Mouse (Mus musculus) heart, embryonic 15.5 days (tissue): Measurements from ENCODE around the gene Clec16a. TPM values are rescaled to one million over a fixed set of nuclear protein-coding genes. Genes with fewer than 3 reads are reported as not detected.

Source experiments
- ATAC-seq: fragments of 200-750 bp; cut with Nextera tagmentation; replicated peaks from 2 replicates; pipeline ENCODE4 v1.8.0; 2017; ENCODE audit warnings: low read depth, moderate TSS enrichment; ENCODE audit not compliant: insufficient number of reproducible peaks, insufficient read depth, low FRiP score
- H3K27ac ChIP-seq: fragments of 300-500 bp; sonication (generic); 2 replicates; pipeline ENCODE4 v1.5.1; 2015; ENCODE audit warnings: mild to moderate bottlenecking, inconsistent platforms
- H3K27me3 ChIP-seq: fragments of 300-500 bp; sonication (generic); 2 replicates; pipeline ENCODE4 v1.6.1; 2015; ENCODE audit warnings: inconsistent platforms
- H3K36me3 ChIP-seq: fragments of 300-500 bp; sonication (generic); 2 replicates; pipeline ENCODE4 v1.6.1; 2015; ENCODE audit warnings: mild to moderate bottlenecking, inconsistent platforms
- H3K4me1 ChIP-seq: fragments of 300-500 bp; sonication (generic); replicated peaks from 2 replicates; pipeline ENCODE4 v1.6.1; 2015; ENCODE audit warnings: inconsistent platforms
- H3K4me2 ChIP-seq: fragments of 300-500 bp; sonication (generic); 2 replicates; pipeline ENCODE4 v1.6.1; 2015; ENCODE audit warnings: inconsistent platforms, mild to moderate bottlenecking, moderate library complexity
- H3K4me3 ChIP-seq: fragments of 300-500 bp; sonication (generic); 2 replicates; pipeline ENCODE4 v1.5.1; 2015; ENCODE audit warnings: mild to moderate bottlenecking, inconsistent platforms
- H3K9ac ChIP-seq: fragments of 300-500 bp; sonication (generic); 2 replicates; pipeline ENCODE4 v1.6.1; 2015; ENCODE audit warnings: mild to moderate bottlenecking, inconsistent platforms
- H3K9me3 ChIP-seq: fragments of 300-500 bp; sonication (generic); replicated peaks from 2 replicates; pipeline ENCODE4 v1.6.1; 2016; ENCODE audit warnings: inconsistent platforms
- WGBS: fragments of 180-500 bp; shearing (Covaris S2); methylation state at CpG from one replicate; pipeline ENCODE4 v1.1.7; 2015; ENCODE audit warnings: mixed read lengths; 5-methylcytosine and 5-hydroxymethylcytosine counted together
- polyA plus RNA-seq: library from polyadenylated mRNA; unstranded; fragments of >200 nt; fragmentation: Nextera tagmentation; extraction: Ambion mirVana; gene quantifications from 2 replicates; pipeline ENCODE4 v1.2.1, GENCODE M21; 2015

Gene Clec16a
- polyA plus RNA-seq, 1 experiment from 2014 or later = 30.4 TPM

- 61% methylated on average over 8 of the region's 8 CpGs for WGBS
Observed at GRCm38 (mm10) chr16:10683193-10684000, 138.3 kb downstream of the Clec16a start.

GRCm38 (mm10) chr16:10689748-10690318 lies 144.7 kb downstream of the Clec16a start:
- WGBS = 33% methylated on average over 6 of the region's 6 CpGs
- Histone ChIP-seq H3K4me2 (peak overlapping the region; percentile 16), H3K9ac (no peak overlapping the region), H3K27ac (peak overlapping the region; percentile 89), H3K36me3 (no peaks in the 10 kb centered on the region), H3K4me3 (no peak overlapping the region), H3K4me1 (peaks cover 40% of the 10 kb centered on the region), H3K9me3 (no peaks in the 10 kb centered on the region), H3K27me3 (no peaks in the 10 kb centered on the region)
- ATAC-seq = peak; percentile 79

More at GRCm38 (mm10) chr16:10683193-10684000, 138.3 kb downstream of the Clec16a start:
- H3K4me3 ChIP-seq = no peak overlapping the region
- no peaks in the 10 kb centered on the region for H3K27me3 ChIP-seq
- no peaks in the 10 kb centered on the region for H3K36me3 ChIP-seq
- no peaks in the 10 kb centered on the region for H3K9me3 ChIP-seq
- H3K4me2 ChIP-seq = no peak overlapping the region
- H3K4me1 ChIP-seq = peaks cover 7% of the 10 kb centered on the region
- H3K27ac ChIP-seq = no peak overlapping the region; the same call in 1 of the 2 replicates
- H3K9ac ChIP-seq = no peak overlapping the region
- no peak for ATAC-seq

- peak; percentile 69 for ATAC-seq
- 15% methylated on average over 3 of the region's 3 CpGs for WGBS
- no peak overlapping the region for H3K4me3 ChIP-seq
- no peaks in the 10 kb centered on the region for H3K36me3 ChIP-seq
- peak overlapping the region; percentile 89 for H3K27ac ChIP-seq
- no peaks in the 10 kb centered on the region for H3K9me3 ChIP-seq
- H3K27me3 ChIP-seq = no peaks in the 10 kb centered on the region
- peak overlapping the region; percentile 16 for H3K4me2 ChIP-seq
- peaks cover 41% of the 10 kb centered on the region for H3K4me1 ChIP-seq
- no peak overlapping the region for H3K9ac ChIP-seq
Observed at GRCm38 (mm10) chr16:10690442-10690841, 145.3 kb downstream of the Clec16a start.

GRCm38 (mm10) chr16:10691705-10692104 lies 146.6 kb downstream of the Clec16a start:
- Histone ChIP-seq H3K36me3 (no peaks in the 10 kb centered on the region), H3K4me3 (no peak overlapping the region), H3K27me3 (no peaks in the 10 kb centered on the region), H3K9me3 (no peaks in the 10 kb centered on the region), H3K4me2 (no peak overlapping the region), H3K9ac (no peak overlapping the region), H3K27ac (no peak overlapping the region), H3K4me1 (peaks cover 41% of the 10 kb centered on the region)
- no peak for ATAC-seq
- WGBS = 77% methylated on average over 5 of the region's 5 CpGs

- H3K9ac ChIP-seq = no peak overlapping the region
- no peak overlapping the region for H3K4me2 ChIP-seq
- H3K36me3 ChIP-seq = no peaks in the 10 kb centered on the region
- ATAC-seq = no peak
- no peaks in the 10 kb centered on the region for H3K9me3 ChIP-seq
- no peaks in the 10 kb centered on the region for H3K27me3 ChIP-seq
- H3K27ac ChIP-seq = no peak overlapping the region
- H3K4me3 ChIP-seq = no peak overlapping the region
- WGBS = 93% methylated on average over 8 of the region's 8 CpGs
- peaks cover 43% of the 10 kb centered on the region for H3K4me1 ChIP-seq
Observed at GRCm38 (mm10) chr16:10692848-10693247, 147.7 kb downstream of the Clec16a start.

GRCm38 (mm10) chr16:10693424-10693823 lies 148.3 kb downstream of the Clec16a start:
- H3K9me3 ChIP-seq = no peaks in the 10 kb centered on the region
- no peak overlapping the region for H3K4me3 ChIP-seq
- H3K36me3 ChIP-seq = no peaks in the 10 kb centered on the region
- no peak overlapping the region for H3K4me2 ChIP-seq
- WGBS = 84% methylated on average over 1 of the region's 1 CpGs
- H3K4me1 ChIP-seq = peaks cover 49% of the 10 kb centered on the region
- H3K27ac ChIP-seq = no peak overlapping the region
- ATAC-seq = no peak
- H3K9ac ChIP-seq = no peak overlapping the region
- no peaks in the 10 kb centered on the region for H3K27me3 ChIP-seq

GRCm38 (mm10) chr16:10694414-10694851 lies 149.3 kb downstream of the Clec16a start:
- Histone ChIP-seq H3K27ac (no peak overlapping the region), H3K27me3 (no peaks in the 10 kb centered on the region), H3K4me3 (no peak overlapping the region), H3K4me1 (peaks cover 46% of the 10 kb centered on the region), H3K36me3 (no peaks in the 10 kb centered on the region), H3K4me2 (no peak overlapping the region; the same call in 1 of the 2 replicates), H3K9ac (no peak overlapping the region), H3K9me3 (no peaks in the 10 kb centered on the region)
- no peak for ATAC-seq
- WGBS = 43% methylated on average over 11 of the region's 11 CpGs

- Histone ChIP-seq H3K36me3 (no peaks in the 10 kb centered on the region), H3K4me3 (no peak overlapping the region), H3K27ac (0 out of 2 replicates have a peak overlapping the region, but pooled peaks have one; percentile 11), H3K27me3 (no peaks in the 10 kb centered on the region), H3K9me3 (no peaks in the 10 kb centered on the region), H3K9ac (no peak overlapping the region), H3K4me1 (peaks cover 22% of the 10 kb centered on the region), H3K4me2 (no peak overlapping the region)
- WGBS = 65% methylated on average over 6 of the region's 6 CpGs
- no peak for ATAC-seq
Observed at GRCm38 (mm10) chr16:10697861-10698659, 152.9 kb downstream of the Clec16a start.

GRCm38 (mm10) chr16:10699316-10699715 lies 154.2 kb downstream of the Clec16a start:
- ATAC-seq = no peak; the same call in 1 of the 2 replicates
- WGBS = 74% methylated on average over 3 of the region's 3 CpGs
- H3K9me3 ChIP-seq = no peaks in the 10 kb centered on the region
- H3K4me2 ChIP-seq = no peak overlapping the region
- H3K27ac ChIP-seq = no peak overlapping the region
- H3K9ac ChIP-seq = no peak overlapping the region
- no peaks in the 10 kb centered on the region for H3K36me3 ChIP-seq
- peaks cover 28% of the 10 kb centered on the region for H3K4me1 ChIP-seq
- H3K4me3 ChIP-seq = no peak overlapping the region
- no peaks in the 10 kb centered on the region for H3K27me3 ChIP-seq

- Histone ChIP-seq H3K4me2 (no peak overlapping the region), H3K36me3 (no peaks in the 10 kb centered on the region), H3K27ac (no peak overlapping the region), H3K4me3 (no peak overlapping the region), H3K9me3 (no peaks in the 10 kb centered on the region), H3K9ac (no peak overlapping the region), H3K4me1 (peaks cover 26% of the 10 kb centered on the region), H3K27me3 (no peaks in the 10 kb centered on the region)
- 71% methylated on average over 2 of the region's 2 CpGs for WGBS
- no peak for ATAC-seq
Observed at GRCm38 (mm10) chr16:10700160-10700559, 155.0 kb downstream of the Clec16a start.

- Histone ChIP-seq H3K27me3 (no peaks in the 10 kb centered on the region), H3K9ac (no peak overlapping the region), H3K4me1 (peaks cover 26% of the 10 kb centered on the region), H3K36me3 (no peaks in the 10 kb centered on the region), H3K27ac (no peak overlapping the region), H3K4me2 (no peak overlapping the region), H3K9me3 (no peaks in the 10 kb centered on the region), H3K4me3 (no peak overlapping the region)
- ATAC-seq = no peak
- WGBS = 71% methylated on average over 2 of the region's 2 CpGs
Observed at GRCm38 (mm10) chr16:10702399-10702798, 157.3 kb downstream of the Clec16a start.
